Mouse (Mus musculus) testis, adult 2 months (tissue): ENCODE measurements around the gene Smg6.

Experiments used
- CTCF ChIP-seq: fragments of 200-500 bp; IDR thresholded peaks from 2 replicates; pipeline ENCODE4 v1.5.1; 2012; ENCODE audit warnings: low read depth, mild to moderate bottlenecking, inconsistent platforms, low read length, moderate library complexity; ENCODE audit not compliant: control insufficient read depth, insufficient read depth, insufficient replicate concordance
- POLR2A ChIP-seq: fragments of 200-500 bp; IDR thresholded peaks from 2 replicates; pipeline ENCODE4 v1.6.1; 2012; ENCODE audit warnings: low read depth, mild to moderate bottlenecking, inconsistent platforms, low read length, moderate library complexity; ENCODE audit not compliant: control insufficient read depth

DNA sequence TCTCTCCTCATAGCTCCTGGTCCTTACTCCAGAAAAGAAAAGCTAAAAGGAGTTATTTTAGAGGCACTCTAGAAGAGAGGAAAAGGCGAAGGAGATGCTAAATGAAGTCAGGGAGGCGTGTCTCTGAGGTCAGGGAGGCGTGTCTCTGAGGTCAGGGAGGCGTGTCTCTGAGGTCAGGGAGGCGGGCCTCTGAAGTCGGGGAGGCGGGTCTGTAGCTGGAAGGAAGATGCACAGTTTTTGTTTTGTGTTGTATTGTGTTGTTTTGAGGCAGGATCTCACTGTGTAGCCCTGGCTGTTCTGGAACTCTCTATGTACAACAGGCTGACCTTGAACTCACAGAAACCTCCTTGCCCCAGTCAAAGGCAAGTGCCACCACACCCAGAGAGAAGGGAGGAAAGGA is 272.3 kb downstream of the Smg6 start:
- TF ChIP-seq CTCF, result no peak
- TF ChIP-seq POLR2A, result no peak
